Mouse (Mus musculus) stomach, postnatal 0 days (tissue): Measurements from ENCODE around the gene Gpr89. TPM values are rescaled to one million over a fixed set of nuclear protein-coding genes. Genes with fewer than 3 reads are reported as not detected.
A peak's percentile ranks its signal among the peaks of the same experiment; 100 is the strongest.

Experiments used
- ATAC-seq: fragments of 200-750 bp; cut with Nextera tagmentation; 2 replicates; pipeline ENCODE4 v1.8.0; 2017; ENCODE audit not compliant: low FRiP score, low TSS enrichment
- DNase-seq: peaks from one replicate; pipeline ENCODE4 v3.0.0-alpha.2; 2016; ENCODE audit warnings: low spot score
- H3K27ac ChIP-seq: fragments of 300-500 bp; sonication (generic); replicated peaks from 2 replicates; pipeline ENCODE4 v1.5.1; 2014; ENCODE audit warnings: mild to moderate bottlenecking, control low read depth
- H3K27me3 ChIP-seq: fragments of 300-500 bp; sonication (generic); 2 replicates; pipeline ENCODE4 v1.6.1; 2014; ENCODE audit warnings: low read length; ENCODE audit not compliant: control insufficient read depth, insufficient read depth
- H3K36me3 ChIP-seq: fragments of 300-500 bp; sonication (generic); 2 replicates; pipeline ENCODE4 v1.6.1; 2014; ENCODE audit warnings: low read length, mixed read lengths; ENCODE audit not compliant: control insufficient read depth, insufficient read depth
- H3K4me1 ChIP-seq: fragments of 300-500 bp; sonication (generic); replicated peaks from 2 replicates; pipeline ENCODE4 v1.6.1; 2014; ENCODE audit warnings: antibody characterized with exemption; ENCODE audit not compliant: control insufficient read depth, insufficient read depth
- H3K4me2 ChIP-seq: fragments of 300-500 bp; sonication (generic); replicated peaks from 2 replicates; pipeline ENCODE4 v1.6.1; 2014; ENCODE audit warnings: low read depth, mild to moderate bottlenecking, control low read depth, moderate library complexity
- H3K4me3 ChIP-seq: fragments of 300-500 bp; sonication (generic); 2 replicates; pipeline ENCODE4 v1.5.1; 2014; ENCODE audit warnings: low read depth, low read length, control low read depth
- H3K9ac ChIP-seq: fragments of 300-500 bp; sonication (generic); 2 replicates; pipeline ENCODE4 v1.6.1; 2014; ENCODE audit warnings: mild to moderate bottlenecking, low read length, control low read depth, mixed read lengths
- H3K9me3 ChIP-seq: fragments of 300-500 bp; sonication (generic); 2 replicates; pipeline ENCODE4 v1.6.1; 2016; ENCODE audit warnings: low read length; ENCODE audit not compliant: control insufficient read depth
- CTCF ChIP-seq: IDR thresholded peaks from 2 replicates; pipeline ENCODE4 v1.5.1; 2016; ENCODE audit warnings: antibody characterized with exemption, low read depth, mild to moderate bottlenecking, moderate library complexity
- EP300 ChIP-seq: optimal IDR thresholded peaks from 2 replicates; pipeline ENCODE3; 2016; ENCODE audit warnings: antibody characterized with exemption
- WGBS: fragments of 180-500 bp; shearing (Covaris S2); extraction: QIAGEN DNeasy Blood & Tissue Kit; methylation state at CpG from one replicate; pipeline ENCODE4 v1.1.7; 2014; 5-methylcytosine and 5-hydroxymethylcytosine counted together
- polyA plus RNA-seq: library from polyadenylated mRNA; unstranded; fragments of >200 nt; fragmentation: Nextera tagmentation; extraction: Ambion mirVana; gene quantifications from 2 replicates; pipeline ENCODE4 v1.2.1, GENCODE M21; 2015

The Gpr89 gene
- polyA plus RNA-seq, 1 experiment from 2014 or later: 28.5 TPM

- WGBS: 47% methylated on average over 7 of the region's 7 CpGs
- no peak overlapping the region for H3K27ac ChIP-seq
- H3K9me3 ChIP-seq: no peaks in the 10 kb centered on the region
- no peaks in the 10 kb centered on the region for H3K4me1 ChIP-seq
- TF ChIP-seq CTCF: no peak
- TF ChIP-seq EP300: no peak
- no peaks in the 10 kb centered on the region for H3K27me3 ChIP-seq
- ATAC-seq (peak; percentile 85), DNase-seq (no peak)
- H3K4me2 ChIP-seq: no peak overlapping the region
- H3K4me3 ChIP-seq: no peak overlapping the region
- H3K9ac ChIP-seq: no peak overlapping the region
- H3K36me3 ChIP-seq: peaks cover 12% of the 10 kb centered on the region
These were observed 30.2 kb downstream of the Gpr89 start for GRCm38 (mm10) chr3:96874808-96875571.

GRCm38 (mm10) chr3:96872501-96872900 is 32.6 kb downstream of the Gpr89 start:
- no peak overlapping the region for H3K4me3 ChIP-seq
- H3K9ac ChIP-seq: no peak overlapping the region
- TF ChIP-seq EP300 (no peak), CTCF (no peak)
- no peak overlapping the region for H3K4me2 ChIP-seq
- no peak for DNase-seq
- no peaks in the 10 kb centered on the region for H3K9me3 ChIP-seq
- no peaks in the 10 kb centered on the region for H3K27me3 ChIP-seq
- peaks cover 8% of the 10 kb centered on the region for H3K36me3 ChIP-seq
- no peak for ATAC-seq
- no peak overlapping the region for H3K27ac ChIP-seq
- H3K4me1 ChIP-seq: no peaks in the 10 kb centered on the region
- WGBS: 95% methylated on average over 8 of the region's 8 CpGs

GRCm38 (mm10) chr3:96871070-96871469 is 34.1 kb downstream of the Gpr89 start:
- ATAC-seq (no peak), DNase-seq (no peak)
- Histone ChIP-seq H3K4me2 (no peak overlapping the region), H3K27ac (no peak overlapping the region), H3K27me3 (no peaks in the 10 kb centered on the region), H3K4me3 (no peak overlapping the region), H3K9me3 (no peaks in the 10 kb centered on the region), H3K36me3 (peaks cover 8% of the 10 kb centered on the region), H3K4me1 (no peaks in the 10 kb centered on the region), H3K9ac (no peak overlapping the region)
- WGBS: 88% methylated on average over 8 of the region's 8 CpGs
- no peak for TF ChIP-seq EP300
- TF ChIP-seq CTCF: no peak

- ATAC-seq: no peak
- Histone ChIP-seq H3K4me2 (no peak overlapping the region), H3K4me3 (no peak overlapping the region), H3K27ac (no peak overlapping the region), H3K9ac (no peak overlapping the region), H3K9me3 (no peaks in the 10 kb centered on the region), H3K27me3 (no peaks in the 10 kb centered on the region), H3K36me3 (peaks cover 8% of the 10 kb centered on the region), H3K4me1 (no peaks in the 10 kb centered on the region)
- no peak for DNase-seq
- TF ChIP-seq CTCF (no peak), EP300 (no peak)
- 96% methylated on average over 2 of the region's 2 CpGs for WGBS
These were observed 34.9 kb downstream of the Gpr89 start for GRCm38 (mm10) chr3:96870270-96870669.

GRCm38 (mm10) chr3:96869091-96869490 is 36.1 kb downstream of the Gpr89 start:
- H3K4me1 ChIP-seq: no peaks in the 10 kb centered on the region
- H3K27ac ChIP-seq: no peak overlapping the region
- H3K4me2 ChIP-seq: no peak overlapping the region
- TF ChIP-seq CTCF: no peak
- TF ChIP-seq EP300: no peak
- H3K36me3 ChIP-seq: peaks cover 8% of the 10 kb centered on the region
- ATAC-seq (no peak), DNase-seq (no peak)
- no peak overlapping the region for H3K4me3 ChIP-seq
- H3K27me3 ChIP-seq: no peaks in the 10 kb centered on the region
- H3K9me3 ChIP-seq: no peaks in the 10 kb centered on the region
- WGBS: 95% methylated on average over 7 of the region's 7 CpGs
- no peak overlapping the region for H3K9ac ChIP-seq

GRCm38 (mm10) chr3:96868566-96868965 is 36.6 kb downstream of the Gpr89 start:
- no peak for DNase-seq

More at GRCm38 (mm10) chr3:96868566-96868965, 36.6 kb downstream of the Gpr89 start:
- Histone ChIP-seq H3K36me3 (peaks cover 8% of the 10 kb centered on the region), H3K9ac (no peak overlapping the region), H3K4me1 (no peaks in the 10 kb centered on the region), H3K9me3 (no peaks in the 10 kb centered on the region), H3K4me2 (no peak overlapping the region), H3K27ac (no peak overlapping the region), H3K4me3 (no peak overlapping the region), H3K27me3 (no peaks in the 10 kb centered on the region)
- TF ChIP-seq CTCF (no peak), EP300 (no peak)
- no peak for ATAC-seq
- 94% methylated on average over 8 of the region's 8 CpGs for WGBS
